Mouse (Mus musculus) stomach, embryonic 15.5 days (tissue): ENCODE measurements at regions not wholly inside any gene's neighbourhood (a gene's known extent, or its start where the extent isn't known, plus 50 kb on each side); places are given as distances from the start of the nearest gene placed in this dataset.
"Not testable (repeated sequence)": the region's sequence is repeated elsewhere in the genome, so short reads cannot be mapped to it uniquely, and the experiment has no call there.

Experiments
- ATAC-seq: fragments of 200-750 bp; cut with Nextera tagmentation; 2 replicates; pipeline ENCODE4 v1.8.0; 2017; ENCODE audit warnings: low read depth, moderate number of reproducible peaks, moderate TSS enrichment; ENCODE audit not compliant: insufficient read depth, low FRiP score
- H3K27ac ChIP-seq: fragments of 300-500 bp; sonication (generic); 2 replicates; pipeline ENCODE4 v1.5.1; 2015; ENCODE audit warnings: mild to moderate bottlenecking, inconsistent platforms
- H3K27me3 ChIP-seq: fragments of 300-500 bp; sonication (generic); replicated peaks from 2 replicates; pipeline ENCODE4 v1.6.1; 2015; ENCODE audit warnings: inconsistent platforms
- H3K36me3 ChIP-seq: fragments of 300-500 bp; sonication (generic); 2 replicates; pipeline ENCODE4 v1.6.1; 2015; ENCODE audit warnings: inconsistent platforms
- H3K4me1 ChIP-seq: fragments of 300-500 bp; sonication (generic); 2 replicates; pipeline ENCODE4 v1.6.1; 2015; ENCODE audit warnings: inconsistent platforms
- H3K4me2 ChIP-seq: fragments of 300-500 bp; sonication (generic); 2 replicates; pipeline ENCODE4 v1.6.1; 2015; ENCODE audit warnings: mild to moderate bottlenecking, inconsistent platforms
- H3K4me3 ChIP-seq: fragments of 300-500 bp; sonication (generic); replicated peaks from 2 replicates; pipeline ENCODE4 v1.5.1; 2015; ENCODE audit warnings: inconsistent platforms
- H3K9ac ChIP-seq: fragments of 300-500 bp; sonication (generic); 2 replicates; pipeline ENCODE4 v1.6.1; 2015; ENCODE audit warnings: inconsistent platforms
- H3K9me3 ChIP-seq: fragments of 300-500 bp; sonication (generic); 2 replicates; pipeline ENCODE4 v1.6.1; 2016; ENCODE audit warnings: inconsistent platforms
- WGBS: fragments of 180-500 bp; shearing (Covaris S2); methylation state at CpG from one replicate; pipeline ENCODE4 v1.1.7; 2015; 5-methylcytosine and 5-hydroxymethylcytosine counted together

DNA sequence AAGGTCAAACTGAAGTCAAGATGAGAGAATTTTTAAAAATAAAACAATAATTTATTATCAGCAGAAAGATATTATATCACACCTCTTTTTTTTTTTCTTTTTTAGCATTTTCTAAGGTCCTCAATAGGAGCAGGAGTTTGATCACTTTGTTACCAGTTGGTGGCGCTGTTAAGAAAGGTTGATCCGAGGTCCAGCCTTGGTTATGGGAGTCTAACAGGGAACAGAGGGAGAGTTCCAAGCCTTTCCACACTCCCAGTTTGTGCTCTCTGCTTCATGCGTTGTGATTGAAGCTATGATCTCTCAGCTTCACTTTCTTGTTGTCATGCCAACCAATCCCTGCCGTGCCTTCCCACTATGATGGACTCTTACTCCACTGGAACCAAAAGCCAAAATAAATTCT is 83.8 kb downstream of the Fam174a start:
- 52% methylated on average over 4 of the region's 4 CpGs for WGBS
- ATAC-seq = no peak
- Histone ChIP-seq H3K36me3 (no peaks in the 10 kb centered on the region), H3K27ac (no peak overlapping the region), H3K9me3 (no peaks in the 10 kb centered on the region), H3K4me3 (no peak overlapping the region), H3K9ac (no peak overlapping the region), H3K4me1 (no peaks in the 10 kb centered on the region), H3K4me2 (no peak overlapping the region), H3K27me3 (no peaks in the 10 kb centered on the region)

DNA sequence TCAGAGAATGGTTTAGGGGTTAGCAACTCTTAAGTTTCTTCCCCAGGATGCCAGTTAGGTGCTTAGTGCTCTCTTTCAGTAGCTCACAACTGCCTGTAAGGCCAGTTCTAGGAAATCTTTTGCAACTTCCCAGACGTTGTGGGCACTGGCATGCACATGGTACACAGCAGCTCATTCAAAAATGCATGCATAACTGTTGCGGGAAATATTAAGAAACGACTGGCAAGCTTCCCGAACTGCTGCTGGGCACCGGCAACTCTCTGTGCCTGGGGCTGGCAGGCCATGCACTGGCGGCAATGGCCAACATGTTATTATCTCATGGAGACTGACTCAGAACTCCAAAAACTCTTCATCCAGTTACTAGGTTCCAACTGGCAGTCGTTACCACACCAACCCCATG is 86.3 kb downstream of the Fam174a start:
- H3K9me3 ChIP-seq = no peaks in the 10 kb centered on the region
- no peaks in the 10 kb centered on the region for H3K27me3 ChIP-seq
- ATAC-seq = no peak
- H3K4me3 ChIP-seq = no peak overlapping the region
- no peak overlapping the region for H3K4me2 ChIP-seq
- H3K4me1 ChIP-seq = no peaks in the 10 kb centered on the region
- no peak overlapping the region for H3K9ac ChIP-seq
- 86% methylated on average over 7 of the region's 7 CpGs for WGBS
- no peaks in the 10 kb centered on the region for H3K36me3 ChIP-seq
- H3K27ac ChIP-seq = no peak overlapping the region

DNA sequence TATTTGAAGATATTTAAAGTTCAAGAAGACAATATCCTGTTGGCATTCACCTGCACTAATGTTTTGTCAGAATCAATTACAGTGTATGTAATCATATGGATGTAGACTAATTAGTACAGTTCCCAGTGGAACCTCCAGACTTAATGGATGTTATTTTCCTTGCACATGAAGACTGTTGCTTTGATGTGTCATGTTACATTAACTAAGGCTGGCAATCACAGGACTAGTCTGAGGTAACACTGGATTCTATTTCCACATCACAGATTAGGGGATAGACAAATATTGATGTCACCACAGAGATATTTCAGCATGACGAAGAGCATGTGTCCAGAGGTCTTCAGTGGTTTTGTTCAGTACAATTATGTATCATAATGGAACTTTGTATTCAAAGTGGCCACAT is 108.8 kb downstream of the Fam174a start:
- WGBS = 67% methylated on average over 1 of the region's 1 CpGs

DNA sequence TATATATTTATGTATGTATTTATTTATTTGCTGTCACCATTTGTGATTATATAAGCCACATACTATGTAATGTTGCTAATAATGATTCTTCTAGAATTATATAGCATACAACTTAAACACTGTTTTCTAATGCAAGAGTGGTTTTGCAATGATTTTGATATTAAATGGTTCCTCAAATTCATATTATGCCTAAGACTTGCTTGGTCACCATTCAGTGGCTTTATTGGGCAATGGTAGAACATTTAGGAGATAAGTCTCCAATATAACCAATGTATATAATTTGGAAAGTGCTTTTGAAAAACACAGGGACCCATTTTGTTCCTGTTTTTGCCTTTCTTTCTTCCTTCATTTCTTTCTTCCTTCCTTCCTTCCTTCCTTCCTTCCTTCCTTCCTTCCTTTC is 112.0 kb downstream of the Fam174a start:
- Histone ChIP-seq H3K9me3 (no peaks in the 10 kb centered on the region), H3K9ac (no peak overlapping the region), H3K27me3 (no peaks in the 10 kb centered on the region), H3K4me2 (no peak overlapping the region), H3K4me1 (no peaks in the 10 kb centered on the region), H3K27ac (no peak overlapping the region), H3K36me3 (no peaks in the 10 kb centered on the region), H3K4me3 (no peak overlapping the region)
- ATAC-seq = no peak

More for the DNA sequence above, 108.8 kb downstream of the Fam174a start:
- Histone ChIP-seq H3K4me2 (no peak overlapping the region), H3K4me1 (no peaks in the 10 kb centered on the region), H3K36me3 (no peaks in the 10 kb centered on the region), H3K9me3 (no peaks in the 10 kb centered on the region), H3K27ac (no peak overlapping the region), H3K4me3 (no peak overlapping the region), H3K9ac (no peak overlapping the region), H3K27me3 (no peaks in the 10 kb centered on the region)
- no peak for ATAC-seq

DNA sequence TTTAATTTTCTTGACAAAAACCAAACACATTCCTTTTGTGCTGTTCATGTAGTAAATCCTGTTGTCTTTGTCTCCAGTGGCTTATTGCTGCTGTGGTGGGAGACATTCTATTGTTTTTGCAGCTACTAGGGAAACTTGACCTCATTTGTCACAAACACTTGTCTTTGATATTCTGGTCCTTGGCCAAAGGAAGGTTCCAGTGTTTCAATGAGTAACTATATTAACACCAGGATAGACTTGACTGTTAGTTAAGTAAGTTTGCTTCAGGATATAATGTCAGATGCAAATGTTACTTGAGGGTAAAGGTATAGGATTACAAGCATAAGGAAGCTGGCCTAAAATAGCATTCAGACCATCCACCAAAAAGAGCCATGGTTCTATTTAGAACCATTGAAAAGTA is 123.7 kb downstream of the Fam174a start:
- H3K9me3 ChIP-seq = no peaks in the 10 kb centered on the region
- no peak for ATAC-seq
- H3K4me3 ChIP-seq = no peak overlapping the region
- H3K4me1 ChIP-seq = no peaks in the 10 kb centered on the region
- no peak overlapping the region for H3K27ac ChIP-seq
- no peak overlapping the region for H3K9ac ChIP-seq
- no peaks in the 10 kb centered on the region for H3K27me3 ChIP-seq
- no peak overlapping the region for H3K4me2 ChIP-seq
- no peaks in the 10 kb centered on the region for H3K36me3 ChIP-seq

DNA sequence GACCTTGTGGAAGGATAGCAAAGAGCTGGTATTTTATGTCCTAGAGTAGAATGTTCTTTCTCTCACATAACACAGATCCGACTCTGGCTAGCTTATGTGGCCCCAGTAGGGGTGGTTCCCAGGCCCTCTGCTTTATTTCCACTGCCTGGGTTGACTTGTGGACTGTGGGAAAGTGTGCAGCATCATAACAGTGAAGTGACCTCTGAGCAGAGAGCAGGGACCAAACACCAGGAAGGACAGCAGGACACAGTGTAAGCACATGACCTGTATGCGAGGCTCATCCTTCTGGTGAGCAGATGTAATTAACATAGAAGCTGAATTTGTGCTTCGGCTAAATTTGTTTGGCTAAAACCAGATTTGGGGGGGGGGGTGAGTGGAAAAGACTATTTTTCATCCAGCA is 132.1 kb downstream of the Fam174a start:
- no peaks in the 10 kb centered on the region for H3K4me1 ChIP-seq
- no peak overlapping the region for H3K4me2 ChIP-seq
- H3K4me3 ChIP-seq = no peak overlapping the region
- no peaks in the 10 kb centered on the region for H3K27me3 ChIP-seq
- 0 out of 2 replicates have a peak, but pooled peaks have one; percentile 22 for ATAC-seq
- H3K27ac ChIP-seq = no peak overlapping the region
- H3K9me3 ChIP-seq = no peaks in the 10 kb centered on the region
- H3K9ac ChIP-seq = no peak overlapping the region
- no peaks in the 10 kb centered on the region for H3K36me3 ChIP-seq
- 58% methylated on average over 3 of the region's 3 CpGs for WGBS

DNA sequence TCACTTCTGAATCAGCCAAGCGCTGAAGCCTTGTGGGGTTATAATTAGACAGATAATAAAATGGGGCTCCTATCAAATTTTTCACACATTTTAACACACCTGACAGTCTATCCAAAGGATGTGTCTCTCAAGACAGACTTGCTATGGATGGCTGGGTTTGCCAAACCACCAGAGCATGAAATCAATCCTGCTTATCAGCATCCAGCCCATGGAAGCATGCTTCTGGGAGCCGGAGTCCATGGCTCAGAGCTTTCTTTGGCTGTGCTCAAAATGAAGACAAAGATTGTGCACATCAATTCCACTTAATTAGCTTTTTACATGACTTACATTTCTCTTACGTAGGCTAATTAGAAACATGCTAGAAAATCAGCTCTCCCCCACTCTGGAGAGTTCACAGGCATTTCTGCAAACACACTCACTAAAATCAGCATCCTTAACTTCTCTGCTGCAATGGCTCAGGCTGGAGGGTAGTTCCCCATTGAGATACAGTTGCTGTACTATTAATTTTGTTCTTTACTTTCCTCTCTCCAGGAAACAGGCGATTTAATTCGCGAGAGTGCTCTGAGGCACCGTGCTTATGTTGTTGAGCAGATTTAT is 135.6 kb downstream of the Fam174a start:
- 73% methylated on average over 7 of the region's 7 CpGs for WGBS
- no peak for ATAC-seq

DNA sequence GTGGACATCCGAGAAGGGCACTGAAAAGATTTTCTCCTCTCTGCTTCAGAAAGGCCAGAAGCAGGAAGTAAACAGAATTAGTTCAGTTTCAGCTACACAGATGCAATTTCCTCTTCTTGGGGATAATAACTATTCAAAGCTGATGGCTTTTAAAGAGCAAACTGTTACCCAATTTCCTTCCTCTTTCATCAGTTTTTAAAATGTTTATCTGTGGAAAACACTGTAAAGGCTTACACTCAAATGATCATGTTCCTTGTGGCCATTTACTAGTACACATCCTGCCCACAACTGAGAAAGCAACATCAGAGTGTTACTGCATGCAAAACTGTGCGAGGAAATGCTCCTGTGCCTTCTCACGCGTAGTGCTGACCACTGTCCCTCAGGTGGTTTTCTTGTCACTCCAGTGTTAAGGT is 137.5 kb downstream of the Fam174a start:
- no peaks in the 10 kb centered on the region for H3K4me1 ChIP-seq

More for the DNA sequence above, 135.6 kb downstream of the Fam174a start:
- Histone ChIP-seq H3K36me3 (no peaks in the 10 kb centered on the region), H3K4me2 (no peak overlapping the region), H3K4me1 (no peaks in the 10 kb centered on the region), H3K9me3 (no peaks in the 10 kb centered on the region), H3K27me3 (no peaks in the 10 kb centered on the region), H3K9ac (no peak overlapping the region), H3K27ac (no peak overlapping the region), H3K4me3 (no peak overlapping the region)

DNA sequence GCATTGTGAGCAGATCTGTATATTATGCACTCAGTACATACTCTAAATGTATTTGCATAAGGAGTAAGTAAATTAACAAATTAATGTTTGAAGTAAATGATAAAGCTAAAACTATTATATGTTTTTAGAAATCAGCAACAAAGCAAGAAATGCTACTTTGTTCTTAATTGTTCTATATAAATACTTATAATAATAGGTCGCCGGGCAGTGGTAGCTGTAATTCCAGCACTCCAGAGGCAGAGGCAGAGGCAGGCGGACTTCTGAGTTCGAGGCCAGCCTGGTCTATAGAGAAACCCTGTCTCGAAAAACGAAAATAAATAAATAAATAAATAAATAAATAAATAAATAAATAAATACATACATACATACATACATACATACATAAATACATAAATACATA is 138.3 kb downstream of the Fam174a start:
- ATAC-seq = peak; percentile 85
- not testable (repeated sequence) for H3K9ac ChIP-seq, H3K36me3 ChIP-seq, H3K4me1 ChIP-seq, H3K9me3 ChIP-seq, H3K27ac ChIP-seq, H3K4me2 ChIP-seq, H3K4me3 ChIP-seq, H3K27me3 ChIP-seq
- WGBS = 72% methylated on average over 6 of the region's 6 CpGs

More for the DNA sequence above, 137.5 kb downstream of the Fam174a start:
- no peak for ATAC-seq
- Histone ChIP-seq H3K36me3 (no peaks in the 10 kb centered on the region), H3K27ac (no peak overlapping the region), H3K4me2 (no peak overlapping the region), H3K4me3 (no peak overlapping the region), H3K9ac (no peak overlapping the region), H3K9me3 (no peaks in the 10 kb centered on the region), H3K27me3 (no peaks in the 10 kb centered on the region)
- WGBS = 67% methylated on average over 4 of the region's 4 CpGs

DNA sequence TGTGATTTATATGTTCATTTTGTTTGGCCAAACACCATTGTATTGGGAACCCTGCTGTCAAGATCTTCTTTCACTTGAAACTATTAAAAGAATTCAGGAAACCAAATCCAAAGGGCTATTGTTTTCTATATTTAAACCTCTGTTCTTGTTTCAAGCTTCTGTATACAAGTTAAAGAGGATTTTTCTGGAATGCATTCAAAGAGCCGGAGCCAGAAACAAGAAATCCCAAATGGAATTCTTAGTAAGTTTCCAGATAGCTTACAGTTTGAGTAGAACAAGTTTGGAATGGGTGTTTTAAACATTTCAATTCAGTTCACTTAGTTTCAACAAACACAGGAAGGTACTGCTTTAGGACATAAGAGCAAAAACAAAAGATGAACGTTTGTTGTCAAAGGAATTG is 140.8 kb downstream of the Fam174a start:
- H3K36me3 ChIP-seq = no peaks in the 10 kb centered on the region
- no peak overlapping the region for H3K9ac ChIP-seq
- no peaks in the 10 kb centered on the region for H3K4me1 ChIP-seq
- no peaks in the 10 kb centered on the region for H3K27me3 ChIP-seq
- H3K27ac ChIP-seq = no peak overlapping the region
- 45% methylated on average over 2 of the region's 2 CpGs for WGBS
- no peaks in the 10 kb centered on the region for H3K9me3 ChIP-seq
- H3K4me2 ChIP-seq = no peak overlapping the region
- ATAC-seq = no peak
- H3K4me3 ChIP-seq = no peak overlapping the region

DNA sequence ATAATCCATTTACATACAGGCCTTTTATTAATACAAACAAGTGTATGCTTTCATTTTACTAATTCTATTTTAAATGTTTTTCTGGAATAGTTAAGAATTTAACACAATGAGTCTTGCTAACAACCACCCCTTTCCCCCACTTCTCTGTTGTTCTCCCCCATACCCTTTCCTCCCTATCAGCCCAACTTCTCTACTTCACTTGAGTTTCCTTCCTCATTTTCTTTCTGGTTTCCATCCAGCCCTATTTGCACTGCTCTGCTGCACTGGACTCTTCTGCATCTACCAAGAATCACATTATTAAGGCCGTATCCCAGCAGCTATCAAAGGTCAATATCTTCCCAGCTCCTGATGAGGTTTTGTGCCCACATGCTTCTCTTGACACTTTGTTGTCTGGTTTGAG is 145.9 kb downstream of the Fam174a start:
- Histone ChIP-seq H3K9ac (no peak overlapping the region), H3K4me2 (no peak overlapping the region), H3K4me3 (no peak overlapping the region), H3K9me3 (no peaks in the 10 kb centered on the region), H3K27ac (no peak overlapping the region), H3K27me3 (no peaks in the 10 kb centered on the region), H3K36me3 (no peaks in the 10 kb centered on the region), H3K4me1 (no peaks in the 10 kb centered on the region)
- ATAC-seq = no peak
- WGBS = 81% methylated on average over 1 of the region's 1 CpGs

DNA sequence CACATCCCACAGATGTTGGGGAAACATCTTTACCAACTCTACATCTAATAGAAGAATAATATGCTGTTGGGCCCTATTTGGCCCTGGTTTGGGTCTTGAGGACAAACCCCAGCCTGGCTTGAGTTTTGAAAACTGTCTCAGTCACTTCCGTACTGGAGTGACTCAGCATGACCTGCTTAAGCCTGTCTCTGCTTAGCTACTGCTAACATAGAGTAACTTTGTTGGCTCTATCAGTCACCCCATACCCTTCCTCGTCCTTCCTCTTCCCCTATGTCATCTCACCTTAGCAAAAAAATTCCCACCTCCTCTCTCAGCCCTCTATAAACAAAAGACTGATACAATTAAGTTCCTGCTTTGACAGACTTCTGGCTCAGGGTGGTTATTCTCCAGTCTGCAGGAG is 154.7 kb downstream of the Fam174a start:
- H3K4me2 ChIP-seq = no peak overlapping the region
- no peak overlapping the region for H3K9ac ChIP-seq
- H3K9me3 ChIP-seq = no peaks in the 10 kb centered on the region
- H3K4me1 ChIP-seq = no peaks in the 10 kb centered on the region
- H3K36me3 ChIP-seq = no peaks in the 10 kb centered on the region
- H3K27ac ChIP-seq = no peak overlapping the region
- no peaks in the 10 kb centered on the region for H3K27me3 ChIP-seq
- 37% methylated on average over 2 of the region's 2 CpGs for WGBS
- H3K4me3 ChIP-seq = no peak overlapping the region
- ATAC-seq = no peak

DNA sequence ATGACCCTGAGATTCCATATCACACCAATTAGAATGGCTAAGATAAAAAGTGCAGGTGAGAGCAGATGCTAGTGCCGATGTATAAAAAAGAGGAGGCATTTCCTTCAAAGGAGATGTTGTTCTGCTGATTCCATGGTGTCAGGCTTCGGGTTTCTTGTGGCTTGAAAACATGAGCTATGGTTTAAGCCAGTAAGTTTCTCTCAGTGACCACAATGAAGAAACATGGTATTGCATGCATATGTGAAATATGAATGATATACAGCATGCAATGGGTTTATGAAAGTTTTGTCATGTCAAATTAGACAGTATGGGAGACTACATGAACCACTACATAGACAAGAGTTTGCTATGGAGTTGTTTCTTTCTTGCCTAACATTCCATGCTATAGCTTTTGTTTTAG is 155.3 kb downstream of the Fam174a start:
- H3K27me3 ChIP-seq = no peaks in the 10 kb centered on the region
- H3K4me1 ChIP-seq = no peaks in the 10 kb centered on the region
- no peak overlapping the region for H3K4me2 ChIP-seq
- H3K4me3 ChIP-seq = no peak overlapping the region
- H3K9me3 ChIP-seq = no peaks in the 10 kb centered on the region
- H3K27ac ChIP-seq = no peak overlapping the region
- 61% methylated on average over 2 of the region's 2 CpGs for WGBS
- ATAC-seq = no peak
- no peaks in the 10 kb centered on the region for H3K36me3 ChIP-seq
- H3K9ac ChIP-seq = no peak overlapping the region
